Mouse (Mus musculus): ENCODE results near the gene Rab31.

GRCm38 (mm10) chr17:65612391-65613141 is 160.0 kb downstream of the Rab31 start:
- TF ChIP-seq CTCF (IDR thresholded peaks at IDR 0.05; ENCODE audit: control insufficient read depth, insufficient read depth, insufficient replicate concordance, low read depth, low read length) (no peak), POLR2A (IDR thresholded peaks at IDR 0.05; ENCODE audit: control insufficient read depth, low read depth, low read length) (0 out of 2 replicates have a peak, but pooled peaks have one; percentile 14)
